Mouse (Mus musculus) macrophage (primary cell): ENCODE data around the gene Ier5. TPM values are rescaled to one million over a fixed set of nuclear protein-coding genes. Genes with fewer than 3 reads are reported as not detected.

Experiments used
- H3K27ac ChIP-seq: fragments of 350-480 bp; formaldehyde crosslinking; 2 replicates; pipeline ENCODE4 v1.9.0; 2021
- H3K36me3 ChIP-seq: fragments of 350-480 bp; formaldehyde crosslinking; 2 replicates; pipeline ENCODE4 v1.9.0; 2021; ENCODE audit errors: inconsistent target
- H3K4me3 ChIP-seq: fragments of 350-480 bp; formaldehyde crosslinking; 2 replicates; pipeline ENCODE4 v1.9.0; 2021; ENCODE audit errors: inconsistent target
- H3K79me2 ChIP-seq: fragments of 350-480 bp; formaldehyde crosslinking; 2 replicates; pipeline ENCODE4 v1.9.0; 2021; ENCODE audit errors: inconsistent target
- WGBS: methylation state at CpG from one replicate; pipeline ENCODE4 v1.1.7; 2026; ENCODE audit warnings: inconsistent platforms; ENCODE audit not compliant: missing documents; 5-methylcytosine and 5-hydroxymethylcytosine counted together
- polyA plus RNA-seq: library from polyadenylated mRNA; stranded (reverse); fragments of 250-400 nt; gene quantifications from 3 replicates; pipeline ENCODE4 v1.2.4, GENCODE M21; 2018; ENCODE audit warnings: inconsistent platforms

The Ier5 gene
- polyA plus RNA-seq, 1 experiment from 2014 or later, result 24.7 TPM

DNA sequence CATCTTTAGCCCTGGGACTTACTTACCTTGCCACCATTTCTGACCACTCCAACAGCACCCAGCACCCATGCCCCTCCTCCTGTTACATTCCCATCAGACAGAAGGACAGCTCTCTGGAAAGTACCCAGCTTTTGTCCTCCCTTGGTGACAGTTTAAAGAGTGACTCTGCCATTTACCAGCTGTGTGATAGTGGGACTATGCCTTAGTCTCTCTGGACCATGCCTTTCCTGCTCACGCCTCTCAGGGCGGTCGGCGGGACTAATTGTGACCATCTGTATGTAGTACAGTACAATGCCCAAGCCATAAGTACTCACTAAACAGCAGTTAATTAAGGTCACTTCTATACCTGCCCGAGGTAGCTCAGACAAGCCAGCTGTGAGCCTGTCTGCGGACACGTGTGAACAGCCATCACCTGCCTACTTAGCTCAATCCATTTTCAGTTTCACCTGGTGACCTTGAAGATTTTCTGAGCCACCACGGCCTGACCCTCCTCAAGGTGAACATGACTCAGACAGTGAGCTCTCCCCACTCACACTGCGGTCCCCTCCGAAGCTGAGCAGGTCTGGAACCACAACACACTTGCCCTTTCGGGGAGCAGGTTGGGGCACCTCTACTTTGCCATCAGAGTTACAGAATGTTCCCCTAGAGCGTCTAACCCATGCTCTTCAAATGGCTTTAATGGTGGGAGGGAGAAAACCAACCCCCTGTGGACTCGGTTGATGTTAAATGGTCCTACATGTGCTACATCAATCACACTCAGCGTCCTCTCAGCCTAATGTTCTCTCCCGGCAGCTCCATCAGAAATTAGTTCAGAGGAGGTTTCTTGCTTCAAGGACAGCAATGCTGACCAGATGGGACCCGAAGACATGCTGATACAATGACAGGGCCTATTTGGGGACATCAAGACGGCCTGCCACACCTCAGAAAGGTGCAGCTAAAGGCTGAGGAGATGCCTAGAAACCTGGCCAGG lies 38.3 kb downstream of the Ier5 start:
- Histone ChIP-seq H3K36me3 (no peaks in the 10 kb centered on the region), H3K79me2 (no peaks in the 10 kb centered on the region), H3K4me3 (no peak overlapping the region), H3K27ac (no peak overlapping the region)
- WGBS, result 95% methylated on average over 16 of the region's 17 CpGs

DNA sequence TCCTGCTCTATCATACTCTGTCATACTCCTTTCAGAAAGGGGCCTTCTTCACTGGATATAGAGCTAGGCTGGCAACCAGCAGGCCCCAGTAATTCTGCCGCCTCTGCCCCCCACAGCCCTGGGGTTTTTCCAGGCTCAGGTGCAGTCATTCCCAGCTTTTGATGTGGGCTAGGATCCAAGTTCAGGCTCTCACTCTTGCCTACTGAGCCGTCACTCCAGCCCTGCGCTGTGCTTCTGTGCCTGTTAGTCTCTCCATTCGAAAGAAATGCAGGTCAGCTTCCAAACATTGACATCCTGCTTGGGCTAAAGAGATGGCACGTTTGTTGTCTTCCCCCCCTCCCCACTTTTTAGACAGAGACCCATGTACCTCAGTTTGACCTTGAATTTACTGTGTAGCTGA lies 39.2 kb downstream of the Ier5 start:
- Histone ChIP-seq H3K4me3 (no peak overlapping the region), H3K27ac (peak overlapping the region; percentile 84)
- WGBS, result 88% methylated on average over 5 of the region's 5 CpGs

DNA sequence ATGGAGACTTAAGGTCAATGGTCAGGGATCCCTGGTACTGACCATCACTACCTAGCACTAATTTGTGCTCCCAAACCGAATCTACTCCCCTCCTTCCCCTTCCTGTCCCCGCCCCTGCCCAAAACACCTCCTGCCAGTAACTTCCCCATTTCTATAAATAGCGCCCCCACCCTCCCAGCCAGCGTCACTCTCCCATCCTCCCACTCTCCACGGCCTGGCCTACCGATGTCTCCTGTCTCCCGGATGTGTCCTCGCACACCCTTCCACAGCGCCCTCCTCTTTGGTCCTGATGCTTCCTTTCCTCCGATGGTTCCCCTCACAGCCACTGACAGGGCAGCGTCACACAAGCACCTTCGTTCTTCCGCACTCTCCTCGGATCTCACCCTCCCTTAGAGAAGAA lies 39.9 kb downstream of the Ier5 start:
- H3K4me3 ChIP-seq, result no peak overlapping the region
- H3K79me2 ChIP-seq, result no peaks in the 10 kb centered on the region
- WGBS, result 1% methylated on average over 14 of the region's 14 CpGs
- no peaks in the 10 kb centered on the region for H3K36me3 ChIP-seq
- H3K27ac ChIP-seq, result peak overlapping the region; percentile 84

More for the DNA sequence above, 39.2 kb downstream of the Ier5 start:
- Histone ChIP-seq H3K79me2 (no peaks in the 10 kb centered on the region), H3K36me3 (no peaks in the 10 kb centered on the region)

DNA sequence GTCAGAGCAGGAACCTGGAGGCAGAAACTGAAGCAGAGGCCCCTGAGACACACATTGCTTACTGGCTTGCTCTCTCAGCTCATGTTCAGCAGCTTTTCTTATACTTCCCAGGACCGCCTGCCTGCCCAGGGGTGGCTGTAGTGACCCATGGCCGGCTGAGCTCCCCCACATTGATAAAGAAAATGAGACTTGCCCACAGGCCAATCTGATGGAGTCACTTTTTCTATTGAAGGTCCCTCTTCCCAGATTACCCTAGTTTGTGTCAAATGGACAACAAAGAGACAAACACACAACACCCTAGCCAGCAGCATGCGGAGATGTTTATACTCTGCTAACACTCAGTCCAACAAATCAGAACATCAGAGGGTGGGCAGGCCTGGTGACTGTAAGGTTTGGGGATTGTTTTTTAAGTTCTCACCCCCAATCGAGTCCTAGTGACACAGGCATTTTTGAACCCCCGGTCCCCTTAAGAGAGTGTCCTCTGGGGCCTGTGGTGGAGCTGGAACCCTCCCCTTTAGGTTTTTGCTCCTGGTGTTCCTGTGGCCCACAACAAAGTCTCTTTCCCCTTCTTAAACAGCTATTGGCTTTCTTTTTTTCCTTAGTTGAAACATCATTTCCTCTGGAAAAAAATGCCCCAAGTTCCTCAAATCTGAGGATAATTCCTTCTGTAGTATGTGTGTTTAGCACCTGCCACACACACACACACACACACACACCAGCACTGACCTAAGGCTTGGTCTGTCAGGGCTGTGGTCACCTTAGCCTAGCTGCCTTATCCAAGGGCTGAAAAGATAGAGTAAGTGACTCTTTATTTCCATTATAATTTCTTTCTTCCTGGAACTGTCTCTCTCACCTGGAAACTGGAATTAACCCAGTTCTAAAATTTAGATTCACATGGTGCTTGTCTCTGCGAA lies 41.1 kb downstream of the Ier5 start:
- 58% methylated on average over 6 of the region's 6 CpGs for WGBS
- H3K36me3 ChIP-seq, result no peaks in the 10 kb centered on the region
- peak overlapping the region; percentile 84 for H3K27ac ChIP-seq
- no peaks in the 10 kb centered on the region for H3K79me2 ChIP-seq
- no peak overlapping the region for H3K4me3 ChIP-seq

DNA sequence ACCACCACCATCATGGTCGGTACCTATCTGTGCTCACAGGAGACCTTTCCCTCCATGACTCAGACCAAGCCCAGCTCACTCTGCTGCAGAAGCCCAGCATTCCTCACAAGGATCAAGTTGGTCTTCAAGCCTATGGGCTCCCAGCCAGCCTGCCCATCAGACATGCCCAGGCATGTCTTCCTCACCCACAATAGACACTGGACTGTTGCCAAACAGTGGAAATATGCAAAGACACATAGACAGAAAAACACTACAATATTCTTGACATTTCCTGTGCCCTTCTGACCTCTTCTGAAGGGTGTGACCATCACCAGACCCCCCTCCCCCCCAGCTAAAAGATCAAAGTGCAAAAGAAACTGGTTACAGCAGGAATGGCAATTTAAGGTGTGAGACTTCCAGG lies 43.3 kb downstream of the Ier5 start:
- H3K36me3 ChIP-seq, result no peaks in the 10 kb centered on the region
- no peak overlapping the region for H3K4me3 ChIP-seq
- H3K79me2 ChIP-seq, result no peaks in the 10 kb centered on the region
- WGBS, result 100% methylated on average over 1 of the region's 1 CpGs
- peak overlapping the region; percentile 85 for H3K27ac ChIP-seq

DNA sequence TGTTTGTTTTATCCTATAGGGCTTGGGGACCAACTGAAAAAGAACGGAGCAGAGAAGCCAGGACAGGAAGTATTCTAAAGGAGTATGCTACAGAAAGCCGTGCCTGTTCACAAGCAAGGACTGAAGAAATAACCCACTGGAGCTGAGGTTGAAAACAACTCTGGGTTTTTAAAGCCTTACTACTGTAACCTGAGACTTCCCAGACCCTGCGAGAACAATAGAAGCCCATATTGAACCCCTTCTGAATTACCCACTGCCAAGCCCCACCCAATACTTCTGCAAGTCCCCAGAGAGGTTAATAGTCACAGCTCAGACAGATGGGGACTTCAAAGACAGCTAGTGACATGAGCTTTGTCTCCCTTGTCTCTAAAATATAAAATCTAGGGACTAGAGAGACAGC lies 44.4 kb downstream of the Ier5 start:
- Histone ChIP-seq H3K79me2 (no peaks in the 10 kb centered on the region), H3K36me3 (no peaks in the 10 kb centered on the region), H3K4me3 (no peak overlapping the region), H3K27ac (peak overlapping the region; percentile 85)
- whole genome bisulfite sequencing, result 19% methylated on average over 3 of the region's 3 CpGs

DNA sequence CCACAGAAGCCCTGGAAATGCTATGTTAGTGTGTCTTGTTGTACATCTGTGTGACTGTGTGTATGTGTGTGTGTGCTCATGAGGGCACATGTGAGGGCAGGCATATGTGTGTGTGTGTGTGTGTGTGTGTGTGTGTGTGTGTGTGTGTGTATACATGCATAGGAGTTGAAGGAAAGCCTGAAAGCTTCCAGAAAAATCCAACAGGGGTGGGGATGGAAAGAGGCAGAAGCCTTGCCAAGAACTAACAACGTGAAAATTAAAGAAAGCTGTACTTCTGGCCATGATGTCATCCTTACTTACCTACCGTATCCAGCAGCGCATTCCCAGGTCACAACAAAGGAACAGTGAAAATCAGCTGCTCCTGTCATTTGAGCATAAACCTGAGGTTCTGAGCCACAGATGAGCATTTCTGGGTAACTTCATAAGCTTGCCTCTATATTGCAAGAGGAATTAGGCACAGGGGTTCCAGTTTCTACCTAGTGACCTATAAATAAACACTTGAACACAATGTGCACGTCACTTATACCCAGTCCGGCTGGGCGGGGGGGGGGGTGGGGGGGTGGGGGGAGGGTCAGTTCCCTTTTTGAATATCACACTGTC lies 45.0 kb downstream of the Ier5 start:
- Histone ChIP-seq H3K79me2 (peaks cover 3% of the 10 kb centered on the region; the same call in 1 of the 2 replicates), H3K36me3 (no peaks in the 10 kb centered on the region), H3K4me3 (no peak overlapping the region), H3K27ac (peak overlapping the region; percentile 85)
- WGBS, result 16% methylated on average over 6 of the region's 6 CpGs

DNA sequence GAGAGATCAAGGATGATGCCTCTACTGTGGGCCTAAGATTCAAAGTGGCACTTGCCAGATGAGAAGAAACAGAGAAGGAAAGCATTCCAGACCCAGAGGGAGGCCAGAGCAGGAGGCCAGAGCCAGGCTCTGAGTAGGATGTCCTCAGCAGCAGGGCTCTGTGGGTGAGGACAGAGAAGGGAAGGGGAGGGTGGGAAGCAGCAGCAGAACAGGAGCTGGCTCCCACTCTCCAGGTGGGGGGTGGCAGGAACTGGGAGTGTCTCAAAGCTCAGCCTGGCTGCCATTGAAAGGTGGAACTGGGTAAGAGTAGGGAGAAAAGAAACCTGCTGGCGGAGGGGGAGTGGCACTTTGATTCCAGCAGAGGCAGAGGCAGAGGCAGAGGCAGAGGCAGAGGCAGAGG lies 46.1 kb downstream of the Ier5 start:
- Histone ChIP-seq H3K79me2 (peaks cover 6% of the 10 kb centered on the region; the same call in 1 of the 2 replicates), H3K27ac (no peak overlapping the region), H3K4me3 (no peak overlapping the region), H3K36me3 (no peaks in the 10 kb centered on the region)
- 100% methylated on average over 1 of the region's 1 CpGs for WGBS

DNA sequence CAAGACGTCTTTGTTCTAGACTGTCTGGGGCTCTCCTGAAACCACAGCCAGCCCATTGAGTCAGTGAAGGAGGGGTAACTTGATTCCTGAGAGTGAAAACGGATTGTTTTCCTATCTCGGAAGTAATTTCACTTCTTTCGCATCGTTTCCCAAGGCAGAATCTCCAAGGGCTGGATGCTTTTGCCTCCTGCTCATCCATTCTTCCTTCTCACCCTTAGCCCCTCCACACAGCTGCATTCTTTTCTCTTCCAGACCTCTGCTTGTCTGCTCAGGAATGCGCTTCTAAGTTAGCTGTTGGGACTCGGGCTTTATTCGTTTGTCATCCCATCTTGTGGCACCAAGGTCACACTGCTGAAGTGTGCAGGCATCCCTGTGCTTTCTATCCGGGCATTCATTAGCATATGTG lies 46.7 kb downstream of the Ier5 start:
- 92% methylated on average over 9 of the region's 9 CpGs for WGBS
- no peak overlapping the region for H3K27ac ChIP-seq
- no peak overlapping the region for H3K4me3 ChIP-seq
- no peaks in the 10 kb centered on the region for H3K36me3 ChIP-seq
- H3K79me2 ChIP-seq, result peaks cover 6% of the 10 kb centered on the region; the same call in 1 of the 2 replicates

DNA sequence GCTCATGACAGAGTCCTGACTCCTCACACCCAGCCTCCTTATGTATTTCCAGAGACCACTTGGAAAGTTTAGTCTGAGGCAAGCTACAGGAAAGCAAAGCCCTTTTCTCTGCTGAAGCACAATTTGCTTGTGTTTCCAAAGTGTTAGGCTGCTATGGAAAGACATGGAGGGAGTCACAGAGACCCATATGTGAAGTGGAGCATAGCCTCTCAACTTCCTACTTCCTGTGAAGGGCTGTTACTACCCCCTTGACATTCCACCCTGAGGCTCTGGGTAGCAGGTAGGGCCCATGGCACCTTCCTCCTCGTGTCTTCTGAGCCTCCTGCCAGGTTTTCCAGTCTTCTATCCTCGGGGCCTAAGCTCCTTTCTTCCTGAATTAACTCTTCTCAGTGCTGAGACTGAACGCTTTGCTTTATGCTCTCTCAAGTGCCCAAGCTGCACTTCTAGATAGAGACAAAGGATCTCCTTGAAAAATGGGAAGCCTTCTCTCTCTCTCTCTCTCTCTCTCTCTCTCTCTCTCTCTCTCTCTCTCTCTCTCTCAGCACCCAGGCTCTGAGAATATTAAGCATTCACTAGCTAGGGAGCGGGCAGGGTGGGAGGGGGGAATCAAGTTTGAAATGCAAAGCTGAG lies 47.2 kb downstream of the Ier5 start:
- no peaks in the 10 kb centered on the region for H3K36me3 ChIP-seq
- peak overlapping the region; percentile 96 for H3K27ac ChIP-seq
- peaks cover 6% of the 10 kb centered on the region; the same call in 1 of the 2 replicates for H3K79me2 ChIP-seq
- WGBS, result 68% methylated on average over 4 of the region's 4 CpGs
- no peak overlapping the region for H3K4me3 ChIP-seq

DNA sequence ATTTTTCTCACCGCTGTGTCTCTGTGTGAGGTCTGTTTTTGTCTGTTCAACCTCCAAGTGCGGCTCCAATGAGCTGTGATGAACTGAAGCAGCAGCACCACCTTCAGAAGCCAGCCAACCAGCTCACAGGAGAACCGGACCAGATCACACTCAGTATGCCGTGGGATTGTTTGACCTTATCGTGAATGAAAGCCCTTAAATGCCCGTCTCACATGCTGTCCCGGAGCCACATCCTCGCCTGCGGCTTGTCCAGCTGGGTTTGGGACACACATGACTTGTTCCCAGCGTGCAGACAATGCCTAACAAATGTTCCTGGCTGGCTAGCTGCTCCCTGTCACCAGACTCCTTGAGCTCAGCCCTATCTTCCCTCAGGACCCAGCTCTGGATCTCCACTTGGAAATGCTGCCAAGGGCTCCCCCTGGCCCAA lies 47.7 kb downstream of the Ier5 start:
- Histone ChIP-seq H3K36me3 (no peaks in the 10 kb centered on the region), H3K4me3 (no peak overlapping the region), H3K79me2 (peaks cover 6% of the 10 kb centered on the region; the same call in 1 of the 2 replicates), H3K27ac (peak overlapping the region; percentile 96)
- WGBS, result 92% methylated on average over 10 of the region's 10 CpGs

DNA sequence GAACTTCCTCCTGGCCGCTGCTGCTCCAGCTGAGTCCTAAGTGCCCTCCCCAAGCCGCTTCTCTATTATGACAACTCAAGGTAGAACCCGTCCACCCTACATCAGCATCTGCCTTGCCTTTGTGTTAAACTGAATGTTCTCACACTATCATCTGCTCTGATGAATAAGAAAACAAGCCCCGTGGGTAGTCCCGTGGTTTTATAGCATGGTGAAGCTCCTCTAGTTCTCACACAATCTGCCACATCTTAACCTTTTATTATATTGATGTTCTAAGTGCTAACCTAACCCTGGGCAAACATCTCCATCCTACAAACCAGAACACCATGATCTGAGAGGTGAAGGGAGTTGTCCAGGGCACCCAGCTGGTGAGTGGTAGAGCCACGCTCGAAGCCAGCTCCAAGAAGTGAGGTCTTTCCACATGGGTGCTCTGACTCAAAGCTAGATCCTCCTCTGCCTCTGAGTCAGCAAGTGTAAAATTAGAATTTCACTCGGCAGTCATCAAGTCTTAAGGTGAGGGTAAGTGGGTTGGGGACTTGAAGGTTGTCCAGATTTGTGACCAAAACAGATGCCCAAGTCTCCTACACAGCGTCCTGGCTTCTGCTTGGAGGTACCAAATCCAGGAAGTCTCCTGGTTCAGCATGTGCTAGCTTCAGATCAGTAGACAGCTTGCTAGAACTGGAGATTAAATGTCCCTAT lies 48.4 kb downstream of the Ier5 start:
- Histone ChIP-seq H3K36me3 (no peaks in the 10 kb centered on the region), H3K79me2 (peaks cover 6% of the 10 kb centered on the region; the same call in 1 of the 2 replicates), H3K4me3 (no peak overlapping the region; the same call in 1 of the 2 replicates), H3K27ac (peak overlapping the region; percentile 96)
- WGBS, result 19% methylated on average over 9 of the region's 9 CpGs

DNA sequence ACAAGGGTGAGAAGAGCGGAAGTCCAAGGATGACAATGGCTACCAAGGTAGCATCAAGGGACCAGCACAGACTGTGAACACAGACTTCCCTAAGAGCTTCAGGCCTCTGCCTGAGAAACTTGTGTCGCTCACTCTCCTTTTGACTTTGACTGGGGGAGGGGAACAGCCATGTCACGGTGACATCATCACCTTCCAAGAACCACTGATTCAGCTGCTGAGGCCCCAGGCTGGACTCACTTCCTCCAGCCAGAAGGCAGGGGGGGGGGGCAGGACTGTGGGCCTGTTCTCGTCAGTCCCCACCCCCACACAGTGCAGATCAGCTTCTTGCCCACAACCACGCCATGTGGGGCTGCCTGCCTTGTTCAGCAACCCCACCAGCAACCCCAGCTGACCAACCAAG lies 49.3 kb downstream of the Ier5 start:
- Histone ChIP-seq H3K36me3 (no peaks in the 10 kb centered on the region), H3K4me3 (no peak overlapping the region; the same call in 1 of the 2 replicates), H3K79me2 (peaks cover 6% of the 10 kb centered on the region; the same call in 1 of the 2 replicates), H3K27ac (peak overlapping the region; percentile 96)
- 11% methylated on average over 5 of the region's 5 CpGs for WGBS
